In genomic region chrX:97724537-97724936, GRCm38 (mm10) we compare ENCODE assay signal across 25 mouse cellular contexts.
DNase-seq lines count a peak whose midpoint lies in the region; ATAC-seq and TF ChIP-seq lines count a peak whose summit lies in the region.
"Had no signal": no experiment of that assay in that cellular context is flagged by ENCODE, and none has a peak within 500 bp of the region (broad histone marks: within the 10 kb centered on the region; RNA-seq: fewer than 3 reads in every experiment).

No protein-coding gene starts in this region.

- no peak overlapping the region for H3K27ac ChIP-seq in layer of hippocampus, adult 2 months
- H3K27ac ChIP-seq: embryonic facial prominence, embryonic 10.5 days; forebrain, embryonic 10.5 days; heart, embryonic 13.5 days; hindbrain, embryonic 12.5 days had no signal

- no peak for DNase-seq in frontal cortex, adult 2 months (ENCODE audit: extremely low spot score in 1 of 2, low spot score in 1 of 2)
- DNase-seq in heart, adult 8-10 months (ENCODE audit: low spot score) = peak; percentile 0
- DNase-seq in heart, postnatal 36 days = no peak
- no peak for DNase-seq in layer of hippocampus, adult 2 months (ENCODE audit: low spot score in 2 of 2)
- no peak for DNase-seq in layer of hippocampus, adult 9-11 months
- peak; percentile 30 for DNase-seq in adipocyte (ENCODE audit: low spot score)
- DNase-seq in testis, postnatal 14 days (ENCODE audit: low spot score) = no peak
- DNase-seq: adrenal gland, adult 2 months; cerebellum, adult 18-20 months; cerebellum, adult 9-11 months; gastrocnemius, postnatal 36 days; heart, adult 18-20 months; heart, postnatal 4 days had no signal

- TF ChIP-seq CTCF in layer of hippocampus, adult 2 months (conservative IDR thresholded peaks at IDR 0.05) = peak; percentile 55

- no peak overlapping the region for H3K4me3 ChIP-seq in layer of hippocampus, adult 2 months
- H3K4me3 ChIP-seq: embryonic facial prominence, embryonic 10.5 days; erythroblast, embryonic 14.5 days; forebrain, embryonic 10.5 days; heart, embryonic 13.5 days; hindbrain, embryonic 12.5 days had no signal

- intact Hi-C loops in heart, postnatal 36 days (cut with DNase I) = no loop called here

- ATAC-seq in frontal cortex, adult (ENCODE audit: low TSS enrichment) = peak; percentile 50; the same call in 1 of the 2 replicates
- ATAC-seq: activated CD4-positive, CD25-positive, alpha-beta regulatory T cell, adult 4 months; forebrain, embryonic 14.5 days; hindbrain, embryonic 16.5 days; inflammation-experienced regulatory T-cells, adult 6 months; intestine, postnatal 0 days; Patski had no signal

Comparison
In these comparisons a context has a peak if more than half of its experiments do, and no peak if none do; other contexts are left out.
1. DNase-seq: peak in heart, adult 8-10 months (single experiment) and adipocyte (single experiment); none in frontal cortex, adult 2 months (0 of 2), heart, postnatal 36 days (0 of 2), layer of hippocampus, adult 2 months (0 of 2), layer of hippocampus, adult 9-11 months (single experiment) and testis, postnatal 14 days (single experiment).